Mouse (Mus musculus) olfactory bulb, adult 2 months (tissue): ENCODE measurements around the gene Fastkd5.

ENCODE experiments used
- CTCF ChIP-seq: fragments of 200-500 bp; IDR thresholded peaks from 2 replicates; pipeline ENCODE4 v1.5.1; 2012; ENCODE audit warnings: low read depth, mild to moderate bottlenecking, low read length, moderate library complexity; ENCODE audit not compliant: insufficient read depth
- POLR2A ChIP-seq: fragments of 200-500 bp; IDR thresholded peaks from 2 replicates; pipeline ENCODE4 v1.6.1; 2012; ENCODE audit warnings: mild to moderate bottlenecking, low read depth, low read length, moderate library complexity; ENCODE audit not compliant: insufficient read depth

GRCm38 (mm10) chr2:130564063-130564462, 65.8 kb downstream of the Fastkd5 start:
- TF ChIP-seq CTCF (no peak), POLR2A (no peak)
